14 mouse cellular contexts compared by ENCODE assay signal in genomic region chr3:151565664-151566621, GRCm38 (mm10).
DNase-seq lines count a peak whose midpoint lies in the region; ATAC-seq lines count a peak whose summit lies in the region.
"Had no signal": no experiment of that assay in that cellular context is flagged by ENCODE, and none has a peak within 500 bp of the region (broad histone marks: within the 10 kb centered on the region; RNA-seq: fewer than 3 reads in every experiment).

No protein-coding gene starts in this region.

- H3K4me2 ChIP-seq in forebrain, embryonic 13.5 days: no peak overlapping the region
- H3K4me2 ChIP-seq in forebrain, embryonic 11.5 days (ENCODE audit: low read depth, low read length, severe bottlenecking): no peak overlapping the region
- no peak overlapping the region for H3K4me2 ChIP-seq in kidney, embryonic 16.5 days (replicated peaks; ENCODE audit: low read depth, low read length)
- H3K4me2 ChIP-seq: heart, embryonic 11.5 days; midbrain, embryonic 12.5 days had no signal

- no peak overlapping the region for H3K9ac ChIP-seq in forebrain, embryonic 13.5 days
- H3K9ac ChIP-seq in forebrain, embryonic 11.5 days (ENCODE audit: low read length): no peak overlapping the region
- H3K9ac ChIP-seq in kidney, embryonic 16.5 days (replicated peaks; ENCODE audit: low read length): no peak overlapping the region
- H3K9ac ChIP-seq: liver, postnatal 0 days; midbrain, embryonic 12.5 days had no signal

- H3K36me3 ChIP-seq in forebrain, embryonic 13.5 days (ENCODE audit: poor library complexity, severe bottlenecking): no peaks in the 10 kb centered on the region
- H3K36me3 ChIP-seq in forebrain, embryonic 11.5 days (ENCODE audit: control insufficient read depth, insufficient read depth, low read length): no peaks in the 10 kb centered on the region
- no peaks in the 10 kb centered on the region for H3K36me3 ChIP-seq in kidney, embryonic 16.5 days (ENCODE audit: insufficient read depth, low read length)
- H3K36me3 ChIP-seq: G1E; midbrain, embryonic 12.5 days had no signal

- H3K9me3 ChIP-seq in forebrain, embryonic 13.5 days (replicated peaks): no peaks in the 10 kb centered on the region
- H3K9me3 ChIP-seq in forebrain, embryonic 11.5 days (ENCODE audit: control insufficient read depth, low read length): no peaks in the 10 kb centered on the region
- no peaks in the 10 kb centered on the region for H3K9me3 ChIP-seq in kidney, embryonic 16.5 days (ENCODE audit: low read length)
- H3K9me3 ChIP-seq: midbrain, embryonic 12.5 days had no signal

- 72% methylated on average over 16 of the region's 16 CpGs for WGBS in forebrain, embryonic 13.5 days
- WGBS in forebrain, embryonic 11.5 days: 82% methylated on average over 16 of the region's 16 CpGs
- WGBS in kidney, embryonic 16.5 days: 56% methylated on average over 16 of the region's 16 CpGs

- no peaks in the 10 kb centered on the region for H3K4me1 ChIP-seq in forebrain, embryonic 13.5 days
- H3K4me1 ChIP-seq in forebrain, embryonic 11.5 days (replicated peaks; ENCODE audit: control insufficient read depth, insufficient read depth, low read length): no peaks in the 10 kb centered on the region
- H3K4me1 ChIP-seq in kidney, embryonic 16.5 days (ENCODE audit: insufficient read depth, low read length): no peaks in the 10 kb centered on the region
- H3K4me1 ChIP-seq: midbrain, embryonic 12.5 days had no signal

- H3K27me3 ChIP-seq in forebrain, embryonic 13.5 days: no peaks in the 10 kb centered on the region
- H3K27me3 ChIP-seq in forebrain, embryonic 11.5 days (ENCODE audit: control insufficient read depth, insufficient read depth, low read length): no peaks in the 10 kb centered on the region
- H3K27me3 ChIP-seq in kidney, embryonic 16.5 days (ENCODE audit: insufficient read depth, low read length): no peaks in the 10 kb centered on the region
- H3K27me3 ChIP-seq: midbrain, embryonic 12.5 days had no signal

- no peak overlapping the region for H3K4me3 ChIP-seq in forebrain, embryonic 13.5 days
- no peak overlapping the region for H3K4me3 ChIP-seq in forebrain, embryonic 11.5 days (ENCODE audit: low read depth, low read length)
- no peak overlapping the region for H3K4me3 ChIP-seq in kidney, embryonic 16.5 days (ENCODE audit: low read length)
- H3K4me3 ChIP-seq: midbrain, embryonic 12.5 days had no signal

- peak overlapping the region; percentile 37; the same call in 1 of the 2 replicates for H3K27ac ChIP-seq in forebrain, embryonic 13.5 days
- no peak overlapping the region for H3K27ac ChIP-seq in forebrain, embryonic 11.5 days (ENCODE audit: low read depth, low read length)
- H3K27ac ChIP-seq in kidney, embryonic 16.5 days (ENCODE audit: low read length): no peak overlapping the region
- H3K27ac ChIP-seq: kidney, postnatal 0 days; midbrain, embryonic 12.5 days had no signal

- no peak for DNase-seq in forebrain, embryonic 11.5 days (ENCODE audit: low spot score)
- peak; percentile 6 for DNase-seq in kidney, adult 9 months
- peak; percentile 11 for DNase-seq in right cerebral cortex, postnatal 14 days
- DNase-seq in right cerebral cortex, adult 18-20 months: no peak
- DNase-seq in kidney, postnatal 14 days: peak; percentile 10
- no peak for DNase-seq in B cell, adult 2 months
- DNase-seq: adrenal gland, adult 8-10 months; liver, postnatal 0 days had no signal

- ATAC-seq in forebrain, embryonic 13.5 days: peak; percentile 71
- ATAC-seq in forebrain, embryonic 11.5 days (replicated peaks; ENCODE audit: low FRiP score): no peak
- no peak for ATAC-seq in kidney, embryonic 16.5 days (ENCODE audit: low FRiP score, low TSS enrichment)
- ATAC-seq: liver, postnatal 0 days had no signal

Comparison
In these comparisons a context has a peak if more than half of its experiments do, and no peak if none do; other contexts are left out.
1. DNase-seq: peak in kidney, adult 9 months (single experiment), right cerebral cortex, postnatal 14 days (single experiment) and kidney, postnatal 14 days (single experiment); none in forebrain, embryonic 11.5 days (single experiment), right cerebral cortex, adult 18-20 months (single experiment) and B cell, adult 2 months (0 of 2).